Mouse (Mus musculus) lung, postnatal 25 days (tissue): ENCODE data around the gene Hey2.

Experiments
- DNase-seq: peaks from one replicate; pipeline ENCODE4 v3.0.0; 2022; ENCODE audit warnings: low spot score

Hey2 gene

DNA sequence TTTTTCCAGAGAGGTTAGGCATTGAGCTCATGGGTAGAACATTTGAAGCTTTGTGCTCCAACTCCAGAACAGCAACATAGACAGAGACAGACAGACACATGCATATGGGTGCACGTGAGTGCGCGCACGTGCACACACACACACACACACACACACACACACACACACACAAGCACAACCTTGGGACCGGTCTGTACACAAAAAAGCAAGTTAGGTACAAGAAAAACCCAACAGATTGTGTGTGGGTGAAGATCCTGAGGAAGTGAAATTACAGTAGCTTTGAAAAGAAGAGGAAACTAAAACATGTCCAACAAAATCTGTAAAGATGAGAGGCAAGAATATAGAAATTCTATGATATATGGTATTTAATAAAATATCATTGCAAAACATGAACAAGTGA is 53.1 kb downstream of the Hey2 start:
- no peak for DNase-seq

- no peak for DNase-seq
Observed at GRCm38 (mm10) chr10:30788340-30788721, 54.3 kb downstream of the Hey2 start.

GRCm38 (mm10) chr10:30787684-30788339 is 54.8 kb downstream of the Hey2 start:
- DNase-seq: no peak

DNA sequence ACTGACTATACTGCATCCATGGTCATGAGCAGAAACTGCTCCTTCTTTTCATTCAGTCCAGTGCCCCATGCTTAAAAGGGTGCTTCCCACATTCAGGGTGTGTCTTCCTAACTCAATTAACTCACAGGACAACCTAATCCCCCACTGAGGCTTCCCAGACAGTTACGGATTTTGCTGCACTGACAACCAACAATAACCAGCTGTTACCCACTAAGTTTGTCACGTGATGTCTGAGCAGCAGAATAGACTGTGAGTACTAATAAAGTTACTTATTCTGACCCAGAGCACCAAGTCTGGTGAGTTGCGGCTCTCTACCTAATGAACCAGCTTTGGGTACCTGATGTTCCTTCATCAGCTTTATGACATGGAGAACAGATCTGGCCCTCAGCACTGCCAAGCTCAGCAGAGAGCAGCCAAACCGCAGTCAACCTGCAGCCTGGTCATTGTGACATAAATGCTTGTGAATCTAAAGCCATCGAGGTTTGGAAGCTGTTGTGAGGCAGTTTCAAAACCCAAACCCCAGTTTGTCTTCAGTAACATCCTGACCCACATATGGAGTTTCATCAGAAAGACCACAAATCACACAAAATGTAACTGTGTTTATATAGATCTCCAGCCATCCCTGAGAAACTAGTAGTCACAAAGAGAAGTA is 56.4 kb downstream of the Hey2 start:
- DNase-seq: no peak
